Mouse (Mus musculus): ENCODE measurements around the gene Sc5d. TPM values are rescaled to one million over a fixed set of nuclear protein-coding genes. Genes with fewer than 3 reads are reported as not detected.

Gene Sc5d
- total RNA-seq (2017), result 14.8 and 17.2 TPM in 2 replicates

GRCm38 (mm10) chr9:42264145-42264544, at the start of gene Sc5d:
Gene Sc5d, minus strand, starts transcription at chr9:42264256.
- peak; percentile 99 for ATAC-seq (replicated peaks; ENCODE audit: low read depth, poor library complexity, severe bottlenecking)

- ATAC-seq (replicated peaks; ENCODE audit: low read depth, poor library complexity, severe bottlenecking), result no peak
Measured at GRCm38 (mm10) chr9:42311311-42311710, 47.3 kb upstream of the Sc5d start.

GRCm38 (mm10) chr9:42303894-42304293, 39.8 kb upstream of the Sc5d start:
- ATAC-seq (replicated peaks; ENCODE audit: low read depth, poor library complexity, severe bottlenecking), result no peak

GRCm38 (mm10) chr9:42301082-42301633, 37.1 kb upstream of the Sc5d start:
- no peak for ATAC-seq (replicated peaks; ENCODE audit: low read depth, poor library complexity, severe bottlenecking)

GRCm38 (mm10) chr9:42296297-42296922, 32.4 kb upstream of the Sc5d start:
- no peak for ATAC-seq (replicated peaks; ENCODE audit: low read depth, poor library complexity, severe bottlenecking)

- no peak for ATAC-seq (replicated peaks; ENCODE audit: low read depth, poor library complexity, severe bottlenecking)
Measured at GRCm38 (mm10) chr9:42294131-42294530, 30.1 kb upstream of the Sc5d start.

GRCm38 (mm10) chr9:42293596-42293995, 29.5 kb upstream of the Sc5d start:
- ATAC-seq (replicated peaks; ENCODE audit: low read depth, poor library complexity, severe bottlenecking), result no peak

- no peak for ATAC-seq (replicated peaks; ENCODE audit: low read depth, poor library complexity, severe bottlenecking)
Measured at GRCm38 (mm10) chr9:42293051-42293450, 29.0 kb upstream of the Sc5d start.

GRCm38 (mm10) chr9:42279676-42280075, 15.6 kb upstream of the Sc5d start:
- ATAC-seq (replicated peaks; ENCODE audit: low read depth, poor library complexity, severe bottlenecking), result no peak

GRCm38 (mm10) chr9:42278046-42278445, 14.0 kb upstream of the Sc5d start:
- no peak for ATAC-seq (replicated peaks; ENCODE audit: low read depth, poor library complexity, severe bottlenecking)

GRCm38 (mm10) chr9:42277606-42278005, 13.6 kb upstream of the Sc5d start:
- no peak for ATAC-seq (replicated peaks; ENCODE audit: low read depth, poor library complexity, severe bottlenecking)

- no peak for ATAC-seq (replicated peaks; ENCODE audit: low read depth, poor library complexity, severe bottlenecking)
Measured at GRCm38 (mm10) chr9:42277162-42277561, 13.1 kb upstream of the Sc5d start.

- no peak for ATAC-seq (replicated peaks; ENCODE audit: low read depth, poor library complexity, severe bottlenecking)
Measured at GRCm38 (mm10) chr9:42275761-42276145, 11.7 kb upstream of the Sc5d start.

GRCm38 (mm10) chr9:42275027-42275760, 11.1 kb upstream of the Sc5d start:
- no peak for ATAC-seq (replicated peaks; ENCODE audit: low read depth, poor library complexity, severe bottlenecking)

GRCm38 (mm10) chr9:42273682-42274296, 9.7 kb upstream of the Sc5d start:
- no peak for ATAC-seq (replicated peaks; ENCODE audit: low read depth, poor library complexity, severe bottlenecking)

GRCm38 (mm10) chr9:42273174-42273573, 9.1 kb upstream of the Sc5d start:
- ATAC-seq (replicated peaks; ENCODE audit: low read depth, poor library complexity, severe bottlenecking), result no peak

- ATAC-seq (replicated peaks; ENCODE audit: low read depth, poor library complexity, severe bottlenecking), result no peak
Measured at GRCm38 (mm10) chr9:42272690-42273089, 8.6 kb upstream of the Sc5d start.

GRCm38 (mm10) chr9:42271456-42271855, 7.4 kb upstream of the Sc5d start:
- ATAC-seq (replicated peaks; ENCODE audit: low read depth, poor library complexity, severe bottlenecking), result no peak

GRCm38 (mm10) chr9:42270617-42271016, 6.6 kb upstream of the Sc5d start:
- ATAC-seq (replicated peaks; ENCODE audit: low read depth, poor library complexity, severe bottlenecking), result no peak

- ATAC-seq (replicated peaks; ENCODE audit: low read depth, poor library complexity, severe bottlenecking), result no peak
Measured at GRCm38 (mm10) chr9:42270081-42270480, 6.0 kb upstream of the Sc5d start.

- no peak for ATAC-seq (replicated peaks; ENCODE audit: low read depth, poor library complexity, severe bottlenecking)
Measured at GRCm38 (mm10) chr9:42268371-42268770, 4.3 kb upstream of the Sc5d start.
